Mouse (Mus musculus): Measurements from ENCODE around the gene Fam8a1. TPM values are rescaled to one million over a fixed set of nuclear protein-coding genes. Genes with fewer than 3 reads are reported as not detected.

Gene Fam8a1
- total RNA-seq, 4 experiments from 2014 or later: 47.2 to 57.8 (median 53.3) TPM

Other genes with a start within 250 kb of the Fam8a1 start
- gene Cap2, start 167.7 kb upstream of the Fam8a1 start, total RNA-seq (2022): 1 to 10 TPM; 3.9 to 6.2 (median 4.7) TPM
- gene Nup153, start 58.4 kb downstream of the Fam8a1 start, total RNA-seq (2022): 10 to 100 TPM; 45.2 to 67.6 (median 53.9) TPM